Mouse (Mus musculus): ENCODE data around the gene Adipoq. TPM values are rescaled to one million over a fixed set of nuclear protein-coding genes. Genes with fewer than 3 reads are reported as not detected.
"Not testable (repeated sequence)": the region's sequence is repeated elsewhere in the genome, so short reads cannot be mapped to it uniquely, and the experiment has no call there.

Gene Adipoq
- total RNA-seq, 2 experiments from 2014 or later, result 4.4 TPM; not detected in 1

DNA sequence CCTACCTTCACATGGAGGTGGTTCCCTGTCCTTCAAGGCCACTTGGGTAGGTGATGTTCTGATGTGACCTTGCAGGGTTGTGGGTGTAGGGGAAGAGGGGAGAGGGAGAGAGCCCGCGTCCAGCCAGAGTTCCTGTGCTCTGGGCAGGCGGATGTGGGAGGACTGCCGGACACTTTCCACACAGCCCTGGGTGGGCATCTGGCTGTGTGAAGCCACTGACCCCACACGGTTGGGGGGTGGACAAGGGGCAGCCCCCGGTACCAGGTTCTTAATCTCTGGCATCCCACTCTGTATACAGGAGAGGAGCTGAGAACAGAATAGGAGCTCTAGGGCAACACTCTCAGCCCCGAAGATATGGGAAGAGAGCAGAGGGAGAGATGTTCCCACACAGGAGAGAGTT, 12.0 kb downstream of the Adipoq start:
- ATAC-seq (replicated peaks; ENCODE audit: low FRiP score, poor library complexity, severe bottlenecking), result no peak

DNA sequence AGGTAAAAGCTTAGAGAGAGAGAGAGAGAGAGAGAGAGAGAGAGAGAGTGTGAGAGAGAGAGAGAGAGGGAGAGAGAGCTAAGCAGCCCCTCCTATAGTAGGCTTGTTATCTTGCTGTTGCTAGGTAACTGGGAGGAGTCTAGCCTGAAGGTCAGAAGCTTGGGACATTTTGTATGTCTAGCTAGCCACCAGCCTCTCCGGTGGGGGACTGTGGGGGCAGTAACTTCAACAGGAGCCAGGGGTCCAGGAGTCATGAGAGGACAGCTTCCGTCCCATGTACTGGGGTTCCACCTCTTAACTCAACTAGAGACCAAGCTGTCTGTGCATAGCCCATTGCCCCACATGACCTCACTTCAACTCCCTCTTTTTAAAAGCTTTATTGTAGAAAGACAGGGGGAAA, 12.6 kb downstream of the Adipoq start:
- ATAC-seq (replicated peaks; ENCODE audit: low FRiP score, poor library complexity, severe bottlenecking), result no peak

GRCm38 (mm10) chr16:23159749-23160148, 13.4 kb downstream of the Adipoq start:
- ATAC-seq (replicated peaks; ENCODE audit: low FRiP score, poor library complexity, severe bottlenecking), result no peak

DNA sequence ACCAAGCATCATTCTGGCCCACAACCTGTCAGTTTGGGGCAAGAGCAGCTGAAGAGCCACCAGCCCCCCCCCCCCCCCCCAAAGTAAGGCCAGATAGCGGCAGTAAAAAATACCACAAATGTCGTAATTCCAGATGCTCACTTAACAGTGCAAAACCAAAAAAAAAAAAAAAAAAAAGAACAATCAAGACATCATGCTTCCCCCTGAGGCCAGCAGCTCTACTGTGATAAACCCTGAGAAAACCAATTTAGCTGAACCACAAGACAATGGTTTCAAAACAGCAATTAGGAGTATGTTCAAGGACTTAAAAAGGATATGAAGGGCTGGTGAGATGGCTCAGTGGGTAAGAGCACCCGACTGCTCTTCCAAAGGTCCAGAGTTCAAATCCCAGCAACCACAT, 15.8 kb downstream of the Adipoq start:
- ATAC-seq (replicated peaks; ENCODE audit: low FRiP score, poor library complexity, severe bottlenecking), result no peak

DNA sequence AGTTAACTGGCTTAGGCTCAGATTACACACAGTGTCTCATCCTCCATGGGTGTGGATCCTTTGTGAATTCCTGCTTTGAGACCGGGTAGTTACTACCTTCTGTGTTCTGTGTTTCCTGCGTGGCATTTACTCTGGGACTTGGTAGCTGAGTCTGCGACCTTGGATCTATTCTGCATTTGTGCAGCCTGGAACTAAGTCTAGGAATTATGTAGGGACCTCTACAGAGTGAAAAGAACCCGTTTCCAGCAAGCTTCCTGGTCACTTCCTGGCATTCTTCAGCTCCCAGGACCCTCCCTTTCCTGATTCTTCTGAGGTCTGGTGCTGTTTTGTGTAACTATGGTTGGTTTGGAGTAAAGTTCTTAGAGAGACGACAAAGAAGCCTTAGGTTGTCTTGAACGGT, 18.1 kb downstream of the Adipoq start:
- no peak for ATAC-seq (replicated peaks; ENCODE audit: low FRiP score, poor library complexity, severe bottlenecking)

- ATAC-seq (replicated peaks; ENCODE audit: low FRiP score, poor library complexity, severe bottlenecking), result no peak
Observed at GRCm38 (mm10) chr16:23165441-23165840, 19.1 kb downstream of the Adipoq start.

GRCm38 (mm10) chr16:23166646-23167045, 20.3 kb downstream of the Adipoq start:
- ATAC-seq (replicated peaks; ENCODE audit: low FRiP score, poor library complexity, severe bottlenecking), result no peak

GRCm38 (mm10) chr16:23167079-23167478, 20.7 kb downstream of the Adipoq start:
- no peak for ATAC-seq (replicated peaks; ENCODE audit: low FRiP score, poor library complexity, severe bottlenecking)

DNA sequence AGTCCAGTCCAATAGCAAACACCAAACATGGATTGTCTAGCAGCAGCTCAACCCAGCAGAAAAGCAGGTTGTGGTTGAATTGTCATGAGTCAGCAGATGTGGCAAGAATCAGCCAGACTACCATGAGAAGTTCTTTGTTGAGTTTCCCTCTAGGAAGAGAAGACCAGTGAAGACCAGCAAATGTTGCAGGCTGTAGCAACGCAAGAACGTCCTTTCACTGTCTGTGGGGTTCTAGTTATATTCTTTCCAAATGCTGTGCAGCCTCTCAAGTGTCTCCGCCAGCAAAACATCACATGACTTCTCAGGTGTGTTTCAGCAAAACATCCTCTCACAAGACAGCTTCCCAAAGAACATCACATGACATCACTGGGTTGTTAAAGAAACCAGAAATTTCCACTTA, 24.5 kb downstream of the Adipoq start:
- ATAC-seq (replicated peaks; ENCODE audit: low FRiP score, poor library complexity, severe bottlenecking), result no peak

GRCm38 (mm10) chr16:23173904-23174303, 27.6 kb downstream of the Adipoq start:
- ATAC-seq (replicated peaks; ENCODE audit: low FRiP score, poor library complexity, severe bottlenecking), result no peak

- ATAC-seq (replicated peaks; ENCODE audit: low FRiP score, poor library complexity, severe bottlenecking), result no peak
Observed at GRCm38 (mm10) chr16:23174855-23175254, 28.5 kb downstream of the Adipoq start.

DNA sequence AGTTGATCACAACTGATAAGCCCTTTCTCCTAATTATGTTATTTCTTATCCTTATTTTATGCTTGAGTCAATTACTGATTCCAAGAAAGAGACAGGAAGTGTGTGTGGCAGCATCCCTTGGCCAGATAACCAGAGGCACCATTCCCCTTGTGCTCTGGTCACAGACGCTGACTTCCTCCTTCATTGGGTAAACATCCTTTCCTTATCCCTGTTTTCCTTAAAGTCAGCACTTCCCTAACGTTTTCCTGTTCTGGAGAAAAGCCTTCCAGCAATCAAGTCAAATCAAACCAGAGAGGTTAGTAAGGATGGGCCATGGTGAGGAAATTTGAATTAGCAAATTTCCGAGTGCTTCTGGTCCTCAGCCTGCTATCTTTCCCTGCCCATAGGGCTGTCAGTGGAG, 29.6 kb downstream of the Adipoq start:
- ATAC-seq (replicated peaks; ENCODE audit: low FRiP score, poor library complexity, severe bottlenecking), result no peak

DNA sequence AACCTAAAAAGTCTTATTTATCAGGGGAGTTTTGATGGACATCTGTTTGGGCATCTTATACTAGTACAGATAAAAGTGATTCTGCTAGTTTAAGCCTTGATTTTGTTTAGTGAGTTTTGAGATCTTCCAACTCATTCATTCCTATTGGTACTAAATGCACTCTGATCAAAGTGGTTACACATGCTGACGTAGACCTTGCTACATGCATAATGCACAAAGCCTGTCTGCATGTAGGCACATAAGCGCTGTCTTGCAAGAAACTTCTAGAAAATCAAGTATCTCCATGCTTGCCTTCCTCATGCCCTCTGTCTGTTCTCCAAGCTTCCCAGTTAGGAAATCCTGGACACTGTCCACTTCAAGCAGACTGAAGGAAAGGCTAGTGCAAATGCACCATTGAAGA, 31.5 kb downstream of the Adipoq start:
- ATAC-seq (replicated peaks; ENCODE audit: low FRiP score, poor library complexity, severe bottlenecking), result no peak

GRCm38 (mm10) chr16:23178796-23179195, 32.5 kb downstream of the Adipoq start:
- no peak for ATAC-seq (replicated peaks; ENCODE audit: low FRiP score, poor library complexity, severe bottlenecking)

- ATAC-seq (replicated peaks; ENCODE audit: low FRiP score, poor library complexity, severe bottlenecking), result not testable (repeated sequence)
Observed at GRCm38 (mm10) chr16:23179436-23179835, 33.1 kb downstream of the Adipoq start.

GRCm38 (mm10) chr16:23181054-23181453, 34.7 kb downstream of the Adipoq start:
- ATAC-seq (replicated peaks; ENCODE audit: low FRiP score, poor library complexity, severe bottlenecking), result no peak

- ATAC-seq (replicated peaks; ENCODE audit: low FRiP score, poor library complexity, severe bottlenecking), result no peak
Observed at GRCm38 (mm10) chr16:23181487-23181886, 35.2 kb downstream of the Adipoq start.

GRCm38 (mm10) chr16:23181942-23182597, 35.7 kb downstream of the Adipoq start:
- ATAC-seq (replicated peaks; ENCODE audit: low FRiP score, poor library complexity, severe bottlenecking), result no peak

GRCm38 (mm10) chr16:23185824-23186223, 39.5 kb downstream of the Adipoq start:
- no peak for ATAC-seq (replicated peaks; ENCODE audit: low FRiP score, poor library complexity, severe bottlenecking)

- ATAC-seq (replicated peaks; ENCODE audit: low FRiP score, poor library complexity, severe bottlenecking), result no peak
Observed at GRCm38 (mm10) chr16:23186418-23186817, 40.1 kb downstream of the Adipoq start.

DNA sequence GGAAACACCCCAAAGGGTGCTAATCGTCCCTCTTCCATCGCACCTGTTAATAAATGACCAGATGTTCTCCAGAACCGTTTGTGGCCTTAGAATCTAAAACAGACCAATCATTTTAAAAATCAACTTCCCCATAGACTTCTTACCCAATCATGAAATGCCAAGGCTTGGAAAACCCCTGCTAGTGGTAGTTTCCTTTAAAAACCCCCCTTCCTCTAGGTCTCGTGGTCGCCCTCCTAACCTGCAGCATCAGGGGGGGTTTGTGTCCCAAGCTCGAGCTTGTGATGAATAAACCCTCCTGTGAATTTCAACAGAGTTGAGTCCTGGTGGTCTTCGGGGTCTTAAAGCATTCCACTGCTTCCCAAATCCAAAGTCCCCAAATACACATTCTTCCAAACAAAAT, 41.6 kb downstream of the Adipoq start:
- no peak for ATAC-seq (replicated peaks; ENCODE audit: low FRiP score, poor library complexity, severe bottlenecking)

DNA sequence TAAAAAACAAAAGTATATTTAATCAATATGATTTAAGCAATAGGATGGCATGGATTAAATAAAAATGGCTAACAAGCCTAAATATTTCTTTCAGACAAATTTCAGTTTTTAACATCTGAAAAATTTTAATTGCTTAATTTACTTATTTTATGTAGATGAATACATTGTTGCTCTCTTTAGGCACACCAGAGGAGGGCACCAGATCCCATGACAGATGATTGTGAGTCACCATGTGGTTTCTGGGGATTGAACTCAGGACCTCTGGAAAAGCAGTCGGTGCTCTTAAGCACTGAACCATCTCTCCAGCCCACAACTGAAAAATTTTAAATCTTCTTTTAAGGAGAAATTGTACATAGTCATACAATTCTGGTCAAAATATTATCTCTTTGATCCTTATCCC, 43.3 kb downstream of the Adipoq start:
- ATAC-seq (replicated peaks; ENCODE audit: low FRiP score, poor library complexity, severe bottlenecking), result no peak

Measured in erythroblast, adult 5-6 weeks (primary cell).